Mouse (Mus musculus) heart, embryonic 15.5 days (tissue): ENCODE measurements at regions not wholly inside any gene's neighbourhood (a gene's known extent, or its start where the extent isn't known, plus 50 kb on each side); places are given as distances from the start of the nearest gene placed in this dataset.

Experiments
- ATAC-seq: fragments of 200-750 bp; cut with Nextera tagmentation; replicated peaks from 2 replicates; pipeline ENCODE4 v1.8.0; 2017; ENCODE audit warnings: low read depth, moderate TSS enrichment; ENCODE audit not compliant: insufficient number of reproducible peaks, insufficient read depth, low FRiP score
- H3K27ac ChIP-seq: fragments of 300-500 bp; sonication (generic); 2 replicates; pipeline ENCODE4 v1.5.1; 2015; ENCODE audit warnings: mild to moderate bottlenecking, inconsistent platforms
- H3K27me3 ChIP-seq: fragments of 300-500 bp; sonication (generic); 2 replicates; pipeline ENCODE4 v1.6.1; 2015; ENCODE audit warnings: inconsistent platforms
- H3K36me3 ChIP-seq: fragments of 300-500 bp; sonication (generic); 2 replicates; pipeline ENCODE4 v1.6.1; 2015; ENCODE audit warnings: mild to moderate bottlenecking, inconsistent platforms
- H3K4me1 ChIP-seq: fragments of 300-500 bp; sonication (generic); replicated peaks from 2 replicates; pipeline ENCODE4 v1.6.1; 2015; ENCODE audit warnings: inconsistent platforms
- H3K4me2 ChIP-seq: fragments of 300-500 bp; sonication (generic); 2 replicates; pipeline ENCODE4 v1.6.1; 2015; ENCODE audit warnings: inconsistent platforms, mild to moderate bottlenecking, moderate library complexity
- H3K4me3 ChIP-seq: fragments of 300-500 bp; sonication (generic); 2 replicates; pipeline ENCODE4 v1.5.1; 2015; ENCODE audit warnings: mild to moderate bottlenecking, inconsistent platforms
- H3K9ac ChIP-seq: fragments of 300-500 bp; sonication (generic); 2 replicates; pipeline ENCODE4 v1.6.1; 2015; ENCODE audit warnings: mild to moderate bottlenecking, inconsistent platforms
- H3K9me3 ChIP-seq: fragments of 300-500 bp; sonication (generic); replicated peaks from 2 replicates; pipeline ENCODE4 v1.6.1; 2016; ENCODE audit warnings: inconsistent platforms
- WGBS: fragments of 180-500 bp; shearing (Covaris S2); methylation state at CpG from one replicate; pipeline ENCODE4 v1.1.7; 2015; ENCODE audit warnings: mixed read lengths; 5-methylcytosine and 5-hydroxymethylcytosine counted together

- H3K27me3 ChIP-seq: peaks cover 52% of the 10 kb centered on the region
- no peak overlapping the region for H3K9ac ChIP-seq
- no peaks in the 10 kb centered on the region for H3K36me3 ChIP-seq
- H3K4me2 ChIP-seq: peak overlapping the region; percentile 30
- H3K9me3 ChIP-seq: no peaks in the 10 kb centered on the region
- H3K4me1 ChIP-seq: peaks cover 29% of the 10 kb centered on the region
- no peak overlapping the region for H3K4me3 ChIP-seq
- no peak overlapping the region for H3K27ac ChIP-seq
- ATAC-seq: no peak
- WGBS: 27% methylated on average over 8 of the region's 8 CpGs
Observed at GRCm38 (mm10) chr17:45873996-45874395, 140.4 kb upstream of the 1600014C23Rik start.

- ATAC-seq: no peak
Observed at GRCm38 (mm10) chr17:45873200-45873955, 139.7 kb upstream of the 1600014C23Rik start.

GRCm38 (mm10) chr17:45871666-45872653, 138.3 kb upstream of the 1600014C23Rik start:
- WGBS: 42% methylated on average over 22 of the region's 22 CpGs
- Histone ChIP-seq H3K4me3 (no peak overlapping the region), H3K36me3 (no peaks in the 10 kb centered on the region), H3K27me3 (peaks cover 54% of the 10 kb centered on the region), H3K9me3 (no peaks in the 10 kb centered on the region), H3K9ac (no peak overlapping the region), H3K4me2 (no peak overlapping the region), H3K4me1 (peaks cover 35% of the 10 kb centered on the region), H3K27ac (no peak overlapping the region)
- ATAC-seq: no peak

More at GRCm38 (mm10) chr17:45873200-45873955, 139.7 kb upstream of the 1600014C23Rik start:
- H3K4me3 ChIP-seq: no peak overlapping the region
- peaks cover 29% of the 10 kb centered on the region for H3K4me1 ChIP-seq
- WGBS: 6% methylated on average over 21 of the region's 21 CpGs
- H3K27ac ChIP-seq: no peak overlapping the region
- H3K9me3 ChIP-seq: no peaks in the 10 kb centered on the region
- no peaks in the 10 kb centered on the region for H3K36me3 ChIP-seq
- H3K4me2 ChIP-seq: peak overlapping the region; percentile 30
- H3K9ac ChIP-seq: no peak overlapping the region
- H3K27me3 ChIP-seq: peaks cover 52% of the 10 kb centered on the region

GRCm38 (mm10) chr17:45871067-45871466, 137.4 kb upstream of the 1600014C23Rik start:
- Histone ChIP-seq H3K27me3 (peaks cover 56% of the 10 kb centered on the region), H3K9ac (no peak overlapping the region), H3K27ac (no peak overlapping the region), H3K4me1 (peaks cover 44% of the 10 kb centered on the region), H3K4me3 (no peak overlapping the region), H3K9me3 (no peaks in the 10 kb centered on the region), H3K4me2 (no peak overlapping the region), H3K36me3 (no peaks in the 10 kb centered on the region)
- 79% methylated on average over 9 of the region's 9 CpGs for WGBS
- no peak for ATAC-seq

GRCm38 (mm10) chr17:45869014-45869968, 135.6 kb upstream of the 1600014C23Rik start:
- no peak overlapping the region for H3K4me3 ChIP-seq
- H3K4me2 ChIP-seq: no peak overlapping the region
- no peak for ATAC-seq
- no peaks in the 10 kb centered on the region for H3K36me3 ChIP-seq
- H3K27me3 ChIP-seq: peaks cover 41% of the 10 kb centered on the region
- H3K9ac ChIP-seq: no peak overlapping the region
- H3K4me1 ChIP-seq: peaks cover 55% of the 10 kb centered on the region
- H3K27ac ChIP-seq: no peak overlapping the region
- no peaks in the 10 kb centered on the region for H3K9me3 ChIP-seq
- 60% methylated on average over 17 of the region's 17 CpGs for WGBS

GRCm38 (mm10) chr17:45868539-45868938, 134.9 kb upstream of the 1600014C23Rik start:
- H3K4me2 ChIP-seq: no peak overlapping the region
- 82% methylated on average over 4 of the region's 4 CpGs for WGBS
- H3K9me3 ChIP-seq: no peaks in the 10 kb centered on the region
- H3K9ac ChIP-seq: no peak overlapping the region
- H3K4me1 ChIP-seq: peaks cover 50% of the 10 kb centered on the region
- H3K27ac ChIP-seq: no peak overlapping the region
- peaks cover 41% of the 10 kb centered on the region for H3K27me3 ChIP-seq
- no peak overlapping the region for H3K4me3 ChIP-seq
- no peaks in the 10 kb centered on the region for H3K36me3 ChIP-seq
- ATAC-seq: no peak

- no peak overlapping the region for H3K27ac ChIP-seq
- H3K4me1 ChIP-seq: peaks cover 42% of the 10 kb centered on the region
- no peak overlapping the region for H3K4me3 ChIP-seq
- WGBS: 68% methylated on average over 5 of the region's 5 CpGs
- ATAC-seq: no peak
- no peaks in the 10 kb centered on the region for H3K9me3 ChIP-seq
- no peak overlapping the region for H3K4me2 ChIP-seq
- no peaks in the 10 kb centered on the region for H3K36me3 ChIP-seq
- H3K27me3 ChIP-seq: peaks cover 38% of the 10 kb centered on the region
- H3K9ac ChIP-seq: no peak overlapping the region
Observed at GRCm38 (mm10) chr17:45867727-45868126, 134.1 kb upstream of the 1600014C23Rik start.

GRCm38 (mm10) chr17:45866876-45867652, 133.4 kb upstream of the 1600014C23Rik start:
- H3K4me3 ChIP-seq: no peak overlapping the region
- no peak; the same call in 1 of the 2 replicates for ATAC-seq
- H3K4me1 ChIP-seq: peaks cover 35% of the 10 kb centered on the region
- no peak overlapping the region for H3K9ac ChIP-seq
- H3K4me2 ChIP-seq: no peak overlapping the region
- 61% methylated on average over 15 of the region's 15 CpGs for WGBS
- H3K27me3 ChIP-seq: peaks cover 35% of the 10 kb centered on the region
- H3K36me3 ChIP-seq: no peaks in the 10 kb centered on the region
- no peaks in the 10 kb centered on the region for H3K9me3 ChIP-seq
- no peak overlapping the region for H3K27ac ChIP-seq

GRCm38 (mm10) chr17:45866346-45866745, 132.7 kb upstream of the 1600014C23Rik start:
- H3K9ac ChIP-seq: no peak overlapping the region
- 0 out of 2 replicates have a peak, but pooled peaks have one; percentile 22 for ATAC-seq
- H3K27me3 ChIP-seq: peaks cover 28% of the 10 kb centered on the region
- no peak overlapping the region for H3K4me3 ChIP-seq
- H3K27ac ChIP-seq: peak overlapping the region; percentile 40; the same call in 1 of the 2 replicates
- 26% methylated on average over 10 of the region's 10 CpGs for WGBS
- H3K36me3 ChIP-seq: no peaks in the 10 kb centered on the region
- H3K9me3 ChIP-seq: no peaks in the 10 kb centered on the region
- H3K4me1 ChIP-seq: peaks cover 30% of the 10 kb centered on the region
- H3K4me2 ChIP-seq: no peak overlapping the region

GRCm38 (mm10) chr17:45865944-45866343, 132.3 kb upstream of the 1600014C23Rik start:
- peak overlapping the region; percentile 40; the same call in 1 of the 2 replicates for H3K27ac ChIP-seq
- no peak overlapping the region for H3K9ac ChIP-seq
- H3K27me3 ChIP-seq: peaks cover 24% of the 10 kb centered on the region
- H3K4me1 ChIP-seq: peaks cover 30% of the 10 kb centered on the region
- no peaks in the 10 kb centered on the region for H3K36me3 ChIP-seq
- no peaks in the 10 kb centered on the region for H3K9me3 ChIP-seq
- no peak for ATAC-seq
- H3K4me3 ChIP-seq: no peak overlapping the region
- no peak overlapping the region for H3K4me2 ChIP-seq
- WGBS: 47% methylated on average over 6 of the region's 6 CpGs
